Mouse (Mus musculus): ENCODE results near the gene Zdhhc6. TPM values are rescaled to one million over a fixed set of nuclear protein-coding genes. Genes with fewer than 3 reads are reported as not detected.

The Zdhhc6 gene
- polyA plus RNA-seq, 1 experiment from 2014 or later, result 90.1 TPM

- H3K9ac ChIP-seq, result no peak overlapping the region
- no peaks in the 10 kb centered on the region for H3K9me3 ChIP-seq (replicated peaks)
- no peaks in the 10 kb centered on the region for H3K4me1 ChIP-seq
- H3K36me3 ChIP-seq, result peaks cover 24% of the 10 kb centered on the region
- no peaks in the 10 kb centered on the region for H3K27me3 ChIP-seq
- H3K4me3 ChIP-seq, result no peak overlapping the region
- peak; percentile 75; the same call in 1 of the 2 replicates for ATAC-seq (ENCODE audit: low FRiP score)
- H3K4me2 ChIP-seq (replicated peaks), result no peak overlapping the region
- H3K27ac ChIP-seq, result no peak overlapping the region
- WGBS, result 93% methylated on average over 8 of the region's 8 CpGs
Observed at GRCm38 (mm10) chr19:55332641-55333268, 16.9 kb upstream of the Zdhhc6 start.

GRCm38 (mm10) chr19:55331776-55332175 is 15.9 kb upstream of the Zdhhc6 start:
- no peak for ATAC-seq (ENCODE audit: low FRiP score)
- no peak overlapping the region for H3K9ac ChIP-seq
- H3K4me2 ChIP-seq (replicated peaks), result no peak overlapping the region
- H3K27ac ChIP-seq, result no peak overlapping the region
- no peaks in the 10 kb centered on the region for H3K27me3 ChIP-seq
- 93% methylated on average over 5 of the region's 5 CpGs for WGBS
- H3K4me1 ChIP-seq, result no peaks in the 10 kb centered on the region
- H3K9me3 ChIP-seq (replicated peaks), result no peaks in the 10 kb centered on the region
- no peak overlapping the region for H3K4me3 ChIP-seq
- H3K36me3 ChIP-seq, result peaks cover 24% of the 10 kb centered on the region

GRCm38 (mm10) chr19:55327510-55327909 is 11.7 kb upstream of the Zdhhc6 start:
- Histone ChIP-seq H3K27me3 (no peaks in the 10 kb centered on the region), H3K4me3 (no peak overlapping the region), H3K27ac (no peak overlapping the region), H3K36me3 (peaks cover 29% of the 10 kb centered on the region), H3K4me2 (replicated peaks) (no peak overlapping the region), H3K4me1 (no peaks in the 10 kb centered on the region), H3K9me3 (replicated peaks) (no peaks in the 10 kb centered on the region), H3K9ac (no peak overlapping the region)
- WGBS, result 94% methylated on average over 4 of the region's 4 CpGs
- no peak for ATAC-seq (ENCODE audit: low FRiP score)

- WGBS, result 91% methylated on average over 8 of the region's 8 CpGs
- no peak for ATAC-seq (ENCODE audit: low FRiP score)
Observed at GRCm38 (mm10) chr19:55322604-55323003, 6.8 kb upstream of the Zdhhc6 start.

GRCm38 (mm10) chr19:55319521-55319920 is 3.7 kb upstream of the Zdhhc6 start:
- WGBS, result 82% methylated on average over 5 of the region's 5 CpGs
- no peak overlapping the region for H3K9ac ChIP-seq
- no peaks in the 10 kb centered on the region for H3K9me3 ChIP-seq (replicated peaks)
- H3K4me1 ChIP-seq, result peaks cover 18% of the 10 kb centered on the region
- ATAC-seq (ENCODE audit: low FRiP score), result no peak
- H3K27me3 ChIP-seq, result no peaks in the 10 kb centered on the region
- H3K4me3 ChIP-seq, result no peak overlapping the region
- peaks cover 5% of the 10 kb centered on the region; the same call in 1 of the 2 replicates for H3K36me3 ChIP-seq
- H3K27ac ChIP-seq, result no peak overlapping the region
- H3K4me2 ChIP-seq (replicated peaks), result no peak overlapping the region

More at GRCm38 (mm10) chr19:55322604-55323003, 6.8 kb upstream of the Zdhhc6 start:
- H3K36me3 ChIP-seq, result peaks cover 5% of the 10 kb centered on the region; the same call in 1 of the 2 replicates
- H3K4me2 ChIP-seq (replicated peaks), result no peak overlapping the region
- H3K27me3 ChIP-seq, result no peaks in the 10 kb centered on the region
- no peak overlapping the region for H3K27ac ChIP-seq
- no peak overlapping the region for H3K4me3 ChIP-seq
- H3K4me1 ChIP-seq, result peaks cover 3% of the 10 kb centered on the region; the same call in 1 of the 2 replicates
- no peaks in the 10 kb centered on the region for H3K9me3 ChIP-seq (replicated peaks)
- H3K9ac ChIP-seq, result no peak overlapping the region

GRCm38 (mm10) chr19:55319036-55319435 is 3.2 kb upstream of the Zdhhc6 start:
- H3K4me2 ChIP-seq (replicated peaks), result no peak overlapping the region
- ATAC-seq (ENCODE audit: low FRiP score), result no peak
- peaks cover 5% of the 10 kb centered on the region; the same call in 1 of the 2 replicates for H3K36me3 ChIP-seq
- H3K4me3 ChIP-seq, result no peak overlapping the region
- H3K4me1 ChIP-seq, result peaks cover 23% of the 10 kb centered on the region
- H3K27me3 ChIP-seq, result no peaks in the 10 kb centered on the region
- no peaks in the 10 kb centered on the region for H3K9me3 ChIP-seq (replicated peaks)
- no peak overlapping the region for H3K27ac ChIP-seq
- 82% methylated on average over 3 of the region's 3 CpGs for WGBS
- no peak overlapping the region for H3K9ac ChIP-seq

GRCm38 (mm10) chr19:55316901-55317300 is 1.1 kb upstream of the Zdhhc6 start:
- Histone ChIP-seq H3K9ac (no peak overlapping the region), H3K4me2 (replicated peaks) (peak overlapping the region; percentile 97), H3K4me3 (peak overlapping the region; percentile 84), H3K9me3 (replicated peaks) (no peaks in the 10 kb centered on the region), H3K27me3 (no peaks in the 10 kb centered on the region), H3K27ac (no peak overlapping the region), H3K4me1 (peaks cover 26% of the 10 kb centered on the region), H3K36me3 (0 out of 2 replicates have a peak, but pooled peaks cover 3% of the 10 kb centered on the region)
- WGBS, result 68% methylated on average over 10 of the region's 10 CpGs
- ATAC-seq (ENCODE audit: low FRiP score), result no peak

GRCm38 (mm10) chr19:55316109-55316714 is 380 bp upstream of the Zdhhc6 start, which contains the start of gene Vti1a:
Gene Vti1a, plus strand, starts transcription at chr19:55316295.
- under 1% methylated on average over 48 of the region's 48 CpGs for WGBS
- H3K9ac ChIP-seq, result peak within 1 kb of the TSS; percentile 83

GRCm38 (mm10) chr19:55313649-55314048 is 2.2 kb downstream of the Zdhhc6 start:
- H3K4me3 ChIP-seq, result no peak overlapping the region
- peaks cover 26% of the 10 kb centered on the region for H3K4me1 ChIP-seq
- H3K27ac ChIP-seq, result no peak overlapping the region
- H3K36me3 ChIP-seq, result peaks cover 31% of the 10 kb centered on the region
- no peak for ATAC-seq (ENCODE audit: low FRiP score)
- H3K4me2 ChIP-seq (replicated peaks), result no peak overlapping the region
- H3K9ac ChIP-seq, result no peak overlapping the region
- H3K27me3 ChIP-seq, result no peaks in the 10 kb centered on the region
- H3K9me3 ChIP-seq (replicated peaks), result no peaks in the 10 kb centered on the region
- WGBS, result 93% methylated on average over 2 of the region's 2 CpGs

More at GRCm38 (mm10) chr19:55316109-55316714, 380 bp upstream of the Zdhhc6 start, which contains the start of gene Vti1a:
- Histone ChIP-seq H3K4me1 (peaks cover 26% of the 10 kb centered on the region), H3K36me3 (peaks cover 9% of the 10 kb centered on the region), H3K27ac (peak within 1 kb of the TSS; percentile 80), H3K9me3 (replicated peaks) (no peaks in the 10 kb centered on the region), H3K4me2 (replicated peaks) (peak within 1 kb of the TSS; percentile 97), H3K4me3 (peak within 1 kb of the TSS; percentile 84), H3K27me3 (no peaks in the 10 kb centered on the region)
- ATAC-seq (ENCODE audit: low FRiP score), result peak; percentile 88

GRCm38 (mm10) chr19:55311874-55312273 is 4.0 kb downstream of the Zdhhc6 start:
- Histone ChIP-seq H3K4me1 (peaks cover 17% of the 10 kb centered on the region), H3K27ac (no peak overlapping the region), H3K9me3 (replicated peaks) (no peaks in the 10 kb centered on the region), H3K9ac (no peak overlapping the region), H3K36me3 (peaks cover 42% of the 10 kb centered on the region), H3K27me3 (no peaks in the 10 kb centered on the region), H3K4me3 (no peak overlapping the region), H3K4me2 (replicated peaks) (no peak overlapping the region)
- ATAC-seq (ENCODE audit: low FRiP score), result no peak
- 91% methylated on average over 8 of the region's 8 CpGs for WGBS

- Histone ChIP-seq H3K4me1 (no peaks in the 10 kb centered on the region), H3K4me2 (replicated peaks) (no peak overlapping the region), H3K27me3 (no peaks in the 10 kb centered on the region), H3K4me3 (no peak overlapping the region), H3K9ac (no peak overlapping the region), H3K9me3 (replicated peaks) (no peaks in the 10 kb centered on the region), H3K27ac (no peak overlapping the region), H3K36me3 (peaks cover 54% of the 10 kb centered on the region)
- no peak for ATAC-seq (ENCODE audit: low FRiP score)
Observed at GRCm38 (mm10) chr19:55305024-55305423, 10.8 kb downstream of the Zdhhc6 start.

GRCm38 (mm10) chr19:55300525-55300924 is 15.3 kb downstream of the Zdhhc6 start:
- H3K9me3 ChIP-seq (replicated peaks), result no peaks in the 10 kb centered on the region
- H3K27ac ChIP-seq, result no peak overlapping the region
- no peak overlapping the region for H3K4me2 ChIP-seq (replicated peaks)
- no peak overlapping the region for H3K9ac ChIP-seq
- no peaks in the 10 kb centered on the region for H3K4me1 ChIP-seq
- ATAC-seq (ENCODE audit: low FRiP score), result no peak
- peaks cover 63% of the 10 kb centered on the region for H3K36me3 ChIP-seq
- no peak overlapping the region for H3K4me3 ChIP-seq
- H3K27me3 ChIP-seq, result no peaks in the 10 kb centered on the region
- WGBS, result 89% methylated on average over 3 of the region's 3 CpGs

GRCm38 (mm10) chr19:55299378-55299777 is 16.5 kb downstream of the Zdhhc6 start:
- no peak overlapping the region for H3K9ac ChIP-seq
- H3K9me3 ChIP-seq (replicated peaks), result no peaks in the 10 kb centered on the region
- H3K4me3 ChIP-seq, result no peak overlapping the region
- no peak overlapping the region for H3K4me2 ChIP-seq (replicated peaks)
- H3K36me3 ChIP-seq, result peaks cover 68% of the 10 kb centered on the region
- H3K27ac ChIP-seq, result no peak overlapping the region
- H3K4me1 ChIP-seq, result no peaks in the 10 kb centered on the region
- ATAC-seq (ENCODE audit: low FRiP score), result no peak
- H3K27me3 ChIP-seq, result no peaks in the 10 kb centered on the region
- 97% methylated on average over 1 of the region's 1 CpGs for WGBS
